ENCODE assay signal across 12 mouse cellular contexts in the genomic region with DNA sequence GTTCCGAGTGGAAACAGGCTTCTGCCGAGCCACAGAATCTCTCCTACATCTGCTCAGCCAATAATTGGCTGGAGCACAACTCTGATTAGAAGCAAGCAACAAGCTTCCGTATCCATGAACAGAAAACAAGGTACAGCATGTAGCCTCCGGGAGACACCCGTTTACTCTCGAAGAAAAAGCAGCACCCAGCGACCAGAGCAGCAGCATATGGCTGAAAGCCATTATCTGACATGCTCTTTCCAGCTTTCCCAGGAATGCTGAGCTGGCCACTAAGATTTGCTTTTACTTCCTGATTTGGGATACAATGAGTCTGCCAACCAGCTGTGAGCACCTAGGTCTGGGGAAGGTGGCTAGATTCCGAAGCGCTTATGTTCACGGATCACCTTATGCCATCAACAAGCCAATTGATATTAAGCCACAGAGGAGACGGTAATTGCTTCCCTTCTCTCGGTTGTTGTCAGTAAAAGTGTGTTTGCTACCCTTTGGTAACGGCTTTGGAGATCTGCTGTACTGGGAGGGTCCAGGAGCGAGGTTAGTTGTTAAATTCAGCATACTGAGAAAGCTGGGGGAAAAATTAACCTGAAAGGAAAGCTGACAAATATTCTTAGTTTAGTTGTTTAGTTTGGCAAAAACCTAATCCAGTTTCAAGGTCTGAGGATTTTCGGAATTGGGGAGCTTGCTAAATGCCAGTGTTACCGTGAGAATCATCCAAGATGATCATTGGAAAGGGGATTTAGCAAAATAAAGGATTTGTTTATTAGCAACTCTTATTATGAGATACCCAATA.
DNase-seq lines count a peak whose midpoint lies in the region; ATAC-seq and TF ChIP-seq lines count a peak whose summit lies in the region.
"Had no signal": no experiment of that assay in that cellular context is flagged by ENCODE, and none has a peak within 500 bp of the region (broad histone marks: within the 10 kb centered on the region; RNA-seq: fewer than 3 reads in every experiment).

No protein-coding gene starts in this region.

- H3K36me3 ChIP-seq in limb, embryonic 14.5 days (ENCODE audit: control insufficient read depth, insufficient read depth, low read length): no peaks in the 10 kb centered on the region
- H3K36me3 ChIP-seq in limb, embryonic 10.5 days: no peaks in the 10 kb centered on the region
- H3K36me3 ChIP-seq: hindbrain, embryonic 10.5 days had no signal

- peak overlapping the region; percentile 24 for H3K27ac ChIP-seq in gastrocnemius, adult 2 months
- H3K27ac ChIP-seq in limb, embryonic 14.5 days (replicated peaks; ENCODE audit: low read depth, low read length): no peak overlapping the region
- no peak overlapping the region for H3K27ac ChIP-seq in limb, embryonic 10.5 days
- H3K27ac ChIP-seq: hindbrain, embryonic 10.5 days had no signal

- TF ChIP-seq POLR2A in limb, embryonic 14.5 days (IDR thresholded peaks at IDR 0.05; ENCODE audit: borderline replicate concordance, extremely low read depth, insufficient read depth, insufficient read length): no peak

- 60% methylated on average over 16 of the region's 16 CpGs for WGBS in limb, embryonic 14.5 days
- 83% methylated on average over 16 of the region's 16 CpGs for WGBS in limb, embryonic 10.5 days

- peak overlapping the region; percentile 58 for H3K4me3 ChIP-seq in gastrocnemius, adult 2 months
- no peak overlapping the region for H3K4me3 ChIP-seq in limb, embryonic 14.5 days (replicated peaks; ENCODE audit: low read length)
- H3K4me3 ChIP-seq in limb, embryonic 10.5 days: no peak overlapping the region
- H3K4me3 ChIP-seq: hindbrain, embryonic 10.5 days had no signal

- DNase-seq in gastrocnemius, adult 2 months: peak; percentile 21
- no peak for DNase-seq in gastrocnemius, postnatal 36 days
- DNase-seq in limb, embryonic 14.5 days (ENCODE audit: low spot score): peak; percentile 10
- DNase-seq in limb, embryonic 10.5 days (ENCODE audit: low spot score): no peak
- peak; percentile 38 for DNase-seq in brain, adult 2 months (ENCODE audit: low read depth, low spot score)
- peak; percentile 28 to 38 for DNase-seq in heart, postnatal 10 days
- no peak for DNase-seq in right cerebral cortex, adult 18-20 months
- DNase-seq in B cell, adult 2 months: no peak
- DNase-seq: adrenal gland, adult 2 months; cerebellum, postnatal 36 days had no signal

- H3K4me2 ChIP-seq in limb, embryonic 14.5 days (replicated peaks; ENCODE audit: low read depth, low read length, severe bottlenecking): peak overlapping the region; percentile 14

- H3K9ac ChIP-seq in limb, embryonic 14.5 days (ENCODE audit: low read depth, low read length, severe bottlenecking): no peak overlapping the region

- no peaks in the 10 kb centered on the region for H3K9me3 ChIP-seq in limb, embryonic 14.5 days (ENCODE audit: control insufficient read depth, low read length)
- no peaks in the 10 kb centered on the region for H3K9me3 ChIP-seq in limb, embryonic 10.5 days (replicated peaks)
- H3K9me3 ChIP-seq: hindbrain, embryonic 10.5 days had no signal

- H3K4me1 ChIP-seq in limb, embryonic 14.5 days (ENCODE audit: control insufficient read depth, insufficient read depth, low read length): no peaks in the 10 kb centered on the region
- H3K4me1 ChIP-seq in limb, embryonic 10.5 days: peaks cover 4% of the 10 kb centered on the region; the same call in 1 of the 2 replicates

- intact Hi-C loops in gastrocnemius, adult 2 months (cut with DNase I): no loop called here
- intact Hi-C loops in gastrocnemius, postnatal 36 days (cut with DNase I): no loop called here
- intact Hi-C loops in heart, postnatal 10 days (cut with DNase I): no loop called here

- H3K27me3 ChIP-seq in limb, embryonic 14.5 days (ENCODE audit: control insufficient read depth, insufficient read depth, low read length): no peaks in the 10 kb centered on the region
- no peaks in the 10 kb centered on the region for H3K27me3 ChIP-seq in limb, embryonic 10.5 days (ENCODE audit: low read depth, poor library complexity, severe bottlenecking)

- no peak for ATAC-seq in limb, embryonic 14.5 days (ENCODE audit: low FRiP score, low read depth)
- ATAC-seq: intestine, postnatal 0 days had no signal

- no peak for TF ChIP-seq CTCF in gastrocnemius, adult 2 months (IDR thresholded peaks at IDR 0.05)

Comparison
In these comparisons a context has a peak if more than half of its experiments do, and no peak if none do; other contexts are left out.
1. DNase-seq: peak in gastrocnemius, adult 2 months (single experiment), limb, embryonic 14.5 days (single experiment), brain, adult 2 months (single experiment) and heart, postnatal 10 days (2 of 2); none in gastrocnemius, postnatal 36 days (0 of 2), limb, embryonic 10.5 days (single experiment), right cerebral cortex, adult 18-20 months (single experiment) and B cell, adult 2 months (0 of 2).